Mouse (Mus musculus) heart, postnatal 0 days (tissue): ENCODE data around the gene Eif2ak1.

Source experiments
- CTCF ChIP-seq: IDR thresholded peaks from 2 replicates; pipeline ENCODE4 v1.5.1; 2016; ENCODE audit warnings: antibody characterized with exemption, control low read depth, low read depth
- EP300 ChIP-seq: IDR thresholded peaks from 2 replicates; pipeline ENCODE4 v1.6.1; 2016; ENCODE audit warnings: antibody characterized with exemption, low read depth

GRCm38 (mm10) chr5:143885274-143885673 lies 67.7 kb downstream of the Eif2ak1 start:
- TF ChIP-seq CTCF (no peak), EP300 (no peak)
